Mouse (Mus musculus): ENCODE data around the gene Foxd2. TPM values are rescaled to one million over a fixed set of nuclear protein-coding genes. Genes with fewer than 3 reads are reported as not detected.

Foxd2 gene
- polyA plus RNA-seq, 1 experiment: not detected

- Histone ChIP-seq H3K4me1 (ENCODE audit: control insufficient read depth, insufficient read depth, low read length) (peaks cover 10% of the 10 kb centered on the region), H3K27ac (ENCODE audit: insufficient read depth, low read depth, low read length) (no peak overlapping the region), H3K4me3 (ENCODE audit: insufficient read depth, low read depth, low read length) (no peak overlapping the region)
- 30% methylated on average over 10 of the region's 10 CpGs for WGBS
- TF ChIP-seq POLR2A (IDR thresholded peaks at IDR 0.05; ENCODE audit: insufficient read depth, low read depth, low read length): no peak
- no peak for TF ChIP-seq CTCF (IDR thresholded peaks at IDR 0.05; ENCODE audit: insufficient read depth, low read depth, low read length)
These were observed 2.5 kb downstream of the Foxd2 start for GRCm38 (mm10) chr4:114905969-114906680.

- no peak overlapping the region for H3K27ac ChIP-seq (ENCODE audit: insufficient read depth, low read depth, low read length)
- TF ChIP-seq CTCF (IDR thresholded peaks at IDR 0.05; ENCODE audit: insufficient read depth, low read depth, low read length): no peak
- TF ChIP-seq POLR2A (IDR thresholded peaks at IDR 0.05; ENCODE audit: insufficient read depth, low read depth, low read length): no peak
- peaks cover 10% of the 10 kb centered on the region for H3K4me1 ChIP-seq (ENCODE audit: control insufficient read depth, insufficient read depth, low read length)
- H3K4me3 ChIP-seq (ENCODE audit: insufficient read depth, low read depth, low read length): no peak overlapping the region
- WGBS: 60% methylated on average over 3 of the region's 3 CpGs
These were observed 3.2 kb downstream of the Foxd2 start for GRCm38 (mm10) chr4:114905501-114905900.

GRCm38 (mm10) chr4:114903422-114903782, 5.3 kb downstream of the Foxd2 start:
- no peak for TF ChIP-seq POLR2A (IDR thresholded peaks at IDR 0.05; ENCODE audit: insufficient read depth, low read depth, low read length)
- TF ChIP-seq CTCF (IDR thresholded peaks at IDR 0.05; ENCODE audit: insufficient read depth, low read depth, low read length): no peak
- Histone ChIP-seq H3K4me1 (ENCODE audit: control insufficient read depth, insufficient read depth, low read length) (peaks cover under 1% of the 10 kb centered on the region), H3K4me3 (ENCODE audit: insufficient read depth, low read depth, low read length) (no peak overlapping the region), H3K27ac (ENCODE audit: insufficient read depth, low read depth, low read length) (no peak overlapping the region)
- 6% methylated on average over 11 of the region's 11 CpGs for WGBS

GRCm38 (mm10) chr4:114902641-114903421, 5.8 kb downstream of the Foxd2 start:
- H3K4me1 ChIP-seq (ENCODE audit: control insufficient read depth, insufficient read depth, low read length): no peaks in the 10 kb centered on the region
- H3K4me3 ChIP-seq (ENCODE audit: insufficient read depth, low read depth, low read length): no peak overlapping the region
- TF ChIP-seq CTCF (IDR thresholded peaks at IDR 0.05; ENCODE audit: insufficient read depth, low read depth, low read length) (no peak), POLR2A (IDR thresholded peaks at IDR 0.05; ENCODE audit: insufficient read depth, low read depth, low read length) (no peak)
- no peak overlapping the region for H3K27ac ChIP-seq (ENCODE audit: insufficient read depth, low read depth, low read length)
- WGBS: 4% methylated on average over 39 of the region's 39 CpGs

GRCm38 (mm10) chr4:114901643-114902351, 6.9 kb downstream of the Foxd2 start:
- no peak overlapping the region for H3K27ac ChIP-seq (ENCODE audit: insufficient read depth, low read depth, low read length)
- no peak for TF ChIP-seq POLR2A (IDR thresholded peaks at IDR 0.05; ENCODE audit: insufficient read depth, low read depth, low read length)
- no peak for TF ChIP-seq CTCF (IDR thresholded peaks at IDR 0.05; ENCODE audit: insufficient read depth, low read depth, low read length)
- H3K4me1 ChIP-seq (ENCODE audit: control insufficient read depth, insufficient read depth, low read length): no peaks in the 10 kb centered on the region
- 2% methylated on average over 42 of the region's 42 CpGs for WGBS
- no peak overlapping the region for H3K4me3 ChIP-seq (ENCODE audit: insufficient read depth, low read depth, low read length)

- Histone ChIP-seq H3K4me3 (ENCODE audit: insufficient read depth, low read depth, low read length) (no peak overlapping the region), H3K27ac (ENCODE audit: insufficient read depth, low read depth, low read length) (no peak overlapping the region), H3K4me1 (ENCODE audit: control insufficient read depth, insufficient read depth, low read length) (no peaks in the 10 kb centered on the region)
- no peak for TF ChIP-seq CTCF (IDR thresholded peaks at IDR 0.05; ENCODE audit: insufficient read depth, low read depth, low read length)
- no peak for TF ChIP-seq POLR2A (IDR thresholded peaks at IDR 0.05; ENCODE audit: insufficient read depth, low read depth, low read length)
- 4% methylated on average over 33 of the region's 33 CpGs for WGBS
These were observed 7.6 kb downstream of the Foxd2 start for GRCm38 (mm10) chr4:114900866-114901642.

- Histone ChIP-seq H3K4me1 (ENCODE audit: control insufficient read depth, insufficient read depth, low read length) (no peaks in the 10 kb centered on the region), H3K27ac (ENCODE audit: insufficient read depth, low read depth, low read length) (no peak overlapping the region), H3K4me3 (ENCODE audit: insufficient read depth, low read depth, low read length) (no peak overlapping the region)
- WGBS: 11% methylated on average over 3 of the region's 3 CpGs
- no peak for TF ChIP-seq POLR2A (IDR thresholded peaks at IDR 0.05; ENCODE audit: insufficient read depth, low read depth, low read length)
- no peak for TF ChIP-seq CTCF (IDR thresholded peaks at IDR 0.05; ENCODE audit: insufficient read depth, low read depth, low read length)
These were observed 8.8 kb downstream of the Foxd2 start for GRCm38 (mm10) chr4:114899885-114900284.

GRCm38 (mm10) chr4:114897853-114898252, 10.8 kb downstream of the Foxd2 start:
- TF ChIP-seq CTCF (IDR thresholded peaks at IDR 0.05; ENCODE audit: insufficient read depth, low read depth, low read length) (no peak), POLR2A (IDR thresholded peaks at IDR 0.05; ENCODE audit: insufficient read depth, low read depth, low read length) (no peak)
- Histone ChIP-seq H3K4me3 (ENCODE audit: insufficient read depth, low read depth, low read length) (no peak overlapping the region), H3K4me1 (ENCODE audit: control insufficient read depth, insufficient read depth, low read length) (no peaks in the 10 kb centered on the region), H3K27ac (ENCODE audit: insufficient read depth, low read depth, low read length) (no peak overlapping the region)
- 27% methylated on average over 4 of the region's 4 CpGs for whole genome bisulfite sequencing
